Mouse (Mus musculus): ENCODE results near the gene Snw1. TPM values are rescaled to one million over a fixed set of nuclear protein-coding genes. Genes with fewer than 3 reads are reported as not detected.

Gene Snw1
- polyA plus RNA-seq (2015; fragmentation: Nextera tagmentation; extraction: Ambion mirVana), result 68.7 and 70.2 TPM in 2 replicates

DNA sequence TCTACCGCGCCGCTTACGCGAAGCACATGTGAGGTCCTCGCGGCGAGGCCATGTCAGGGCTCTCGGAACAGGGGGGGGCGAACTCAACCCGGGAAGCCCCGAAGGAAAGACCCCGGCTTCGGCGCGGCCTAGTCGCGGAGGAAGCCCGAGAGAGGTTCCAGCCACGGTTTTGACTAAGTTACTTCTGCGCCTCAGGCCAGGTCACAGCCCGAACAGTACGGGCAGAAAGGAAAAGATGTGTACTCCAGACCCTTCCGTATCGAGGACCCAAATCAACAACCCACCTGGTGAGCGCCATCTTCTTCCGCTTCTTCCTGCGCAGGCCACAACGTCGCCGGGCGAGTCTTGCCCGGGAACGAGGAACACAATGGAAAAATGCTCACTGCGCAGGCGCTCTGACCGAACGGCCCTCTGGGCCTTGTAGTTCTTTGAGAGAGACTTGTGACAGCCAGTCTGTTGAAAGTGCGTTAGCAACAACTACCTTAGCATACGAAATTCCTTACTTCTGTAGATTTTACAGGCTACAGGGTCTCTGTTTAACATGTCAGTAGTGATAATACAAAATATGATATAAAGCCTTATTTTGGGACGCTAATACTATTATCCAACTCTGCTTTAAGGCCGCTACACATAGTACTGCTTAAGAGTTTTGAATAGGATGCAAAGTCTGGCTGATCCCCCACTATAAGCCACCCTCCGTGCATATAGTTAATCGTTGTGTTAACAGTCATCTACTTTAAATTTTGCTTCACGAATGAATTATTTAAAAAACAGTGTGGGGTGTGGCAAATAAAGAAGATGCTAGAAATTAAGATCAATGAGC, at the start of gene Snw1:
TSS of gene Snw1 (minus strand) at position 311 of the 823 bp plus-strand sequence.

DNA sequence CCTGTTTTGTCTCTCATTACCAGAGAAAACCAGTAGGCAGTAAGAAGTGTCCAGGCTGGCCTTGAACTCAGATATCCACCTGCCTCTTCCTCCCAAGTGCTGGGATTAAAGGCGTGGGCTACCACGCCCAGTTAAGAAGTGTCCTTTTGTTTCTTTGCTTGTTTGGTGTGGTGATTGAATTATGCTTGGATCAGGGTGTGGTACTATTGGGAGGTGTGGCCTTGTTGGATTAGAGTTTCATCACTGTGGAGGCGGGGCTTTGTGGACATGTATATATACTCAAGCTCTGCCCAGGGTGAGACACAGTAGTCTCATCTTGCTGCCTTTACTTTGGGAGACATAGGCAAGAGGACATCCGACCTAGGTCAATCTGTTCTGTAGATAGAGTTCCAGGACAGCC, 41.9 kb upstream of the Snw1 start, which contains the start of gene Gm8300:
TSS of gene Gm8300 (plus strand) at position 301 of the 400 bp plus-strand sequence.

DNA sequence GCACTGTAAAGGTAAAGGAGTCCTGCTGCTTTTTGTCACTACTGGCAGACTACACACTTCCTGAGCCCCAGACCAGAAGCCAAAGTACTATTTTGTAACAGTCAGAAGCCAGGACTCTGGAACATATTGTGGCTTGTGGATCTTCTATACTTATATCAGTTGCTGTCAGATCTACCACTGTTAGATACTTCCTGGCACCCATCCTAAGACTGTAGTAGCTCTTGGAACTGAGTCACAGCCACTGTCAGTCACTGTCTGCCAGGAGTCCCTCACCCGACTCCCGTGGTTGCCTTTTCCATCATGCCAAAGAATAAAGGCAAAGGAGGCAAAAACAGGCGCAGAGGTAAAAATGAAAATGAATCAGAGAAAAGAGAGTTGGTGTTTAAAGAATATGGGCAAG, 22.3 kb upstream of the Snw1 start, which contains the start of gene Gm5788:
TSS of gene Gm5788 (plus strand) at position 301 of the 400 bp plus-strand sequence.

DNA sequence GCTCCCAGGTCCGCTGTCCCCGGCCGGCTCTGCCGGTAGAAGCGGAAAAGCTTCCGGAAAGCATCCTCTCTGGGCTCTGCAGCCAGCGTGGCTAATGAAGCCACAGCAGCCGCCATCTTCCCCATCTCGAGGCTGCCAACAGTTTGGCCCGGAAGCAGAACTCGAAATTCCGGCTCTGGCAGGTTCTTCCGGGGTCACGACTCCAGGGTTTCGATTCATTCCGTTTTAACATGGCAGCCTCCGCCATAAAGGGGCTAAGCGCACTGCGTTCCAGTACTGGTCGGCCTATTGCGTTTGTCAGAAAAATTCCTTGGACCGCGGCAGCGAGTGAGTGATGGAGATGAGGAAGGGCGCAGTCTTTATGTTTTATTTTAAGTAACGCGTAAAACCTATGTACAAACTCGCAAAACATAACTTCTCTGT, 28.4 kb downstream of the Snw1 start, which contains the start of the genes Slirp and Alkbh1:
TSS of gene Slirp (plus strand) at position 197 of the 423 bp plus-strand sequence.
TSS of gene Alkbh1 (minus strand) at position 318 of the 423 bp plus-strand sequence.

Small RNA genes lying within 50 kb of the gene (microRNA-seq; reads per million reads assigned to microRNA genes)
- 44.8 to 60.9 reads per million in 2 experiments for gene Mir3068

Other genes with a start within 250 kb of the Snw1 start
- not detected in 2 replicates for gene Noxred1, start 233.5 kb downstream of the Snw1 start, polyA plus RNA-seq (2015; fragmentation: Nextera tagmentation; extraction: Ambion mirVana)
- 16.2 and 16.8 TPM in 2 replicates for gene Vipas39, start 206.0 kb downstream of the Snw1 start, polyA plus RNA-seq (2015; fragmentation: Nextera tagmentation; extraction: Ambion mirVana)
- gene Ahsa1, start 205.8 kb downstream of the Snw1 start, polyA plus RNA-seq (2015; fragmentation: Nextera tagmentation; extraction: Ambion mirVana), result 109 and 114 TPM in 2 replicates
- 0.08 and 0.43 TPM in 2 replicates for gene Ism2, start 172.6 kb downstream of the Snw1 start, polyA plus RNA-seq (2015; fragmentation: Nextera tagmentation; extraction: Ambion mirVana)
- 37.8 and 46.5 TPM in 2 replicates for gene Sptlc2, start 83.9 kb downstream of the Snw1 start, polyA plus RNA-seq (2015; fragmentation: Nextera tagmentation; extraction: Ambion mirVana)
- gene Slirp, start 28.4 kb downstream of the Snw1 start, polyA plus RNA-seq (2015; fragmentation: Nextera tagmentation; extraction: Ambion mirVana), result 274 and 297 TPM in 2 replicates
- gene Alkbh1, start 28.3 kb downstream of the Snw1 start, polyA plus RNA-seq (2015; fragmentation: Nextera tagmentation; extraction: Ambion mirVana), result 18.5 and 22.6 TPM in 2 replicates
- gene Gm5788, start 22.4 kb upstream of the Snw1 start, polyA plus RNA-seq (2015; fragmentation: Nextera tagmentation; extraction: Ambion mirVana), result not detected in 2 replicates
- not detected in 2 replicates for gene Gm8300, start 42.0 kb upstream of the Snw1 start, polyA plus RNA-seq (2015; fragmentation: Nextera tagmentation; extraction: Ambion mirVana)
- gene Oog1, start 130.4 kb upstream of the Snw1 start, polyA plus RNA-seq (2015; fragmentation: Nextera tagmentation; extraction: Ambion mirVana), result not detected in 2 replicates
- not detected in 2 replicates for gene Gm4027, start 146.6 kb upstream of the Snw1 start, polyA plus RNA-seq (2015; fragmentation: Nextera tagmentation; extraction: Ambion mirVana)
- not detected in 2 replicates for gene Gm16381, start 172.3 kb upstream of the Snw1 start, polyA plus RNA-seq (2015; fragmentation: Nextera tagmentation; extraction: Ambion mirVana)

Data from skeletal muscle tissue, postnatal 0 days (tissue).